Mouse (Mus musculus): ENCODE data around the gene Ogfod1. TPM values are rescaled to one million over a fixed set of nuclear protein-coding genes. Genes with fewer than 3 reads are reported as not detected.
A peak's percentile ranks its signal among the peaks of the same experiment; 100 is the strongest.

The Ogfod1 gene
- polyA plus RNA-seq, 1 experiment from 2014 or later = 13.8 TPM

- no peak overlapping the region for H3K9ac ChIP-seq
- H3K4me1 ChIP-seq (replicated peaks) = peaks cover 13% of the 10 kb centered on the region
- no peaks in the 10 kb centered on the region for H3K27me3 ChIP-seq (replicated peaks)
- H3K9me3 ChIP-seq (replicated peaks) = no peaks in the 10 kb centered on the region
- H3K27ac ChIP-seq (ENCODE audit: poor library complexity, severe bottlenecking) = no peak overlapping the region
- 64% methylated on average over 6 of the region's 6 CpGs for WGBS
- ATAC-seq (ENCODE audit: insufficient number of reproducible peaks, low FRiP score) = no peak
- H3K4me3 ChIP-seq = no peak overlapping the region
- no peaks in the 10 kb centered on the region for H3K36me3 ChIP-seq
- H3K4me2 ChIP-seq = no peak overlapping the region
Observed at GRCm38 (mm10) chr8:94110526-94111177, 73.7 kb downstream of the Ogfod1 start.

- H3K4me2 ChIP-seq = no peak overlapping the region
- peaks cover 13% of the 10 kb centered on the region for H3K4me1 ChIP-seq (replicated peaks)
- ATAC-seq (ENCODE audit: insufficient number of reproducible peaks, low FRiP score) = no peak
- H3K36me3 ChIP-seq = no peaks in the 10 kb centered on the region
- no peak overlapping the region for H3K4me3 ChIP-seq
- H3K27me3 ChIP-seq (replicated peaks) = no peaks in the 10 kb centered on the region
- H3K9me3 ChIP-seq (replicated peaks) = no peaks in the 10 kb centered on the region
- WGBS = 20% methylated on average over 1 of the region's 1 CpGs
- H3K9ac ChIP-seq = 0 out of 2 replicates have a peak overlapping the region, but pooled peaks have one; percentile 20
- no peak overlapping the region for H3K27ac ChIP-seq (ENCODE audit: poor library complexity, severe bottlenecking)
Observed at GRCm38 (mm10) chr8:94113435-94113834, 76.4 kb downstream of the Ogfod1 start.

GRCm38 (mm10) chr8:94113972-94114371 is 77.0 kb downstream of the Ogfod1 start:
- ATAC-seq (ENCODE audit: insufficient number of reproducible peaks, low FRiP score) = no peak
- Histone ChIP-seq H3K27ac (ENCODE audit: poor library complexity, severe bottlenecking) (no peak overlapping the region), H3K4me2 (no peak overlapping the region), H3K4me1 (replicated peaks) (peaks cover 16% of the 10 kb centered on the region), H3K9me3 (replicated peaks) (no peaks in the 10 kb centered on the region), H3K4me3 (no peak overlapping the region), H3K9ac (no peak overlapping the region), H3K36me3 (no peaks in the 10 kb centered on the region), H3K27me3 (replicated peaks) (no peaks in the 10 kb centered on the region)
- 84% methylated on average over 2 of the region's 2 CpGs for WGBS

Other genes with a start within 250 kb of the Ogfod1 start
- 18.7 and 19.3 TPM in 2 replicates for gene Gnao1, start 227.2 kb upstream of the Ogfod1 start, polyA plus RNA-seq (2016; fragmentation: Nextera tagmentation; extraction: Ambion mirVana)
- gene Amfr, start 24.4 kb upstream of the Ogfod1 start, polyA plus RNA-seq (2016; fragmentation: Nextera tagmentation; extraction: Ambion mirVana) = 67.2 and 71.1 TPM in 2 replicates
- 83.1 and 88.5 TPM in 2 replicates for gene Nudt21, start 167 bp upstream of the Ogfod1 start, polyA plus RNA-seq (2016; fragmentation: Nextera tagmentation; extraction: Ambion mirVana)
- 6.8 and 9.9 TPM in 2 replicates for gene Bbs2, start 61.7 kb downstream of the Ogfod1 start, polyA plus RNA-seq (2016; fragmentation: Nextera tagmentation; extraction: Ambion mirVana)
- gene Mt4, start 100.0 kb downstream of the Ogfod1 start, polyA plus RNA-seq (2016; fragmentation: Nextera tagmentation; extraction: Ambion mirVana) = not detected in 2 replicates
- gene Mt3, start 115.4 kb downstream of the Ogfod1 start, polyA plus RNA-seq (2016; fragmentation: Nextera tagmentation; extraction: Ambion mirVana) = 24.7 and 25.0 TPM in 2 replicates
- 23.6 and 39.2 TPM in 2 replicates for gene Mt2, start 135.5 kb downstream of the Ogfod1 start, polyA plus RNA-seq (2016; fragmentation: Nextera tagmentation; extraction: Ambion mirVana)
- 129 and 209 TPM in 2 replicates for gene Mt1, start 141.9 kb downstream of the Ogfod1 start, polyA plus RNA-seq (2016; fragmentation: Nextera tagmentation; extraction: Ambion mirVana)
- gene Nup93, start 177.4 kb downstream of the Ogfod1 start, polyA plus RNA-seq (2016; fragmentation: Nextera tagmentation; extraction: Ambion mirVana) = 71.6 and 73.6 TPM in 2 replicates

All from heart, embryonic 12.5 days (tissue).